Mouse (Mus musculus) forebrain, embryonic 11.5 days (tissue): ENCODE results near the gene Exosc7. TPM values are rescaled to one million over a fixed set of nuclear protein-coding genes. Genes with fewer than 3 reads are reported as not detected.

Experiments
- ATAC-seq: fragments of 200-750 bp; cut with Nextera tagmentation; replicated peaks from 2 replicates; pipeline ENCODE4 v1.8.0; 2017; ENCODE audit warnings: moderate TSS enrichment; ENCODE audit not compliant: low FRiP score
- DNase-seq: peaks from one replicate; pipeline ENCODE4 v3.0.0-alpha.2; 2017; ENCODE audit warnings: low spot score
- H3K27ac ChIP-seq: fragments of 300-500 bp; sonication (generic); 2 replicates; pipeline ENCODE4 v1.5.1; 2014; ENCODE audit warnings: low read depth, low read length
- H3K27me3 ChIP-seq: fragments of 300-500 bp; sonication (generic); 2 replicates; pipeline ENCODE4 v1.6.1; 2014; ENCODE audit warnings: mild to moderate bottlenecking, low read length, mixed read lengths; ENCODE audit not compliant: control insufficient read depth, insufficient read depth
- H3K36me3 ChIP-seq: fragments of 300-500 bp; sonication (generic); 2 replicates; pipeline ENCODE4 v1.6.1; 2014; ENCODE audit warnings: mild to moderate bottlenecking, low read length, moderate library complexity, mixed read lengths; ENCODE audit not compliant: control insufficient read depth, insufficient read depth
- H3K4me1 ChIP-seq: fragments of 300-500 bp; sonication (generic); replicated peaks from 2 replicates; pipeline ENCODE4 v1.6.1; 2014; ENCODE audit warnings: low read length, mixed read lengths; ENCODE audit not compliant: control insufficient read depth, insufficient read depth
- H3K4me2 ChIP-seq: fragments of 300-500 bp; sonication (generic); 2 replicates; pipeline ENCODE4 v1.6.1; 2014; ENCODE audit warnings: low read depth, mild to moderate bottlenecking, low read length, moderate library complexity, mixed read lengths; ENCODE audit not compliant: severe bottlenecking
- H3K4me3 ChIP-seq: fragments of 300-500 bp; sonication (generic); 2 replicates; pipeline ENCODE4 v1.5.1; 2014; ENCODE audit warnings: low read depth, low read length
- H3K9ac ChIP-seq: fragments of 300-500 bp; sonication (generic); 2 replicates; pipeline ENCODE4 v1.6.1; 2014; ENCODE audit warnings: low read length
- H3K9me3 ChIP-seq: fragments of 300-500 bp; sonication (generic); 2 replicates; pipeline ENCODE4 v1.6.1; 2016; ENCODE audit warnings: low read length, mixed read lengths; ENCODE audit not compliant: control insufficient read depth
- WGBS: fragments of 180-500 bp; shearing (Covaris S2); extraction: QIAGEN DNeasy Blood & Tissue Kit; methylation state at CpG from one replicate; pipeline ENCODE4 v1.1.7; 2014; 5-methylcytosine and 5-hydroxymethylcytosine counted together
- polyA plus RNA-seq: library from polyadenylated mRNA; unstranded; fragments of >200 nt; fragmentation: Nextera tagmentation; extraction: Ambion mirVana; gene quantifications from 2 replicates; pipeline ENCODE4 v1.2.1, GENCODE M21; 2014

Exosc7 gene
- polyA plus RNA-seq, 1 experiment from 2014 or later: 133 TPM

- H3K4me1 ChIP-seq: no peaks in the 10 kb centered on the region
- no peaks in the 10 kb centered on the region for H3K36me3 ChIP-seq
- WGBS: 78% methylated on average over 2 of the region's 2 CpGs
- no peak overlapping the region for H3K27ac ChIP-seq
- no peak overlapping the region for H3K9ac ChIP-seq
- no peak overlapping the region for H3K4me2 ChIP-seq
- H3K27me3 ChIP-seq: no peaks in the 10 kb centered on the region
- no peak overlapping the region for H3K4me3 ChIP-seq
- H3K9me3 ChIP-seq: no peaks in the 10 kb centered on the region
- ATAC-seq (no peak), DNase-seq (no peak)
These were observed 48.8 kb downstream of the Exosc7 start for GRCm38 (mm10) chr9:123161792-123162191.

GRCm38 (mm10) chr9:123162985-123163694 is 50.1 kb downstream of the Exosc7 start:
- Histone ChIP-seq H3K9me3 (no peaks in the 10 kb centered on the region), H3K36me3 (no peaks in the 10 kb centered on the region), H3K9ac (no peak overlapping the region), H3K27me3 (no peaks in the 10 kb centered on the region), H3K27ac (no peak overlapping the region), H3K4me2 (no peak overlapping the region), H3K4me1 (no peaks in the 10 kb centered on the region), H3K4me3 (no peak overlapping the region)
- ATAC-seq: no peak
- 88% methylated on average over 4 of the region's 4 CpGs for WGBS
- no peak for DNase-seq

- no peak for ATAC-seq
These were observed 52.9 kb downstream of the Exosc7 start for GRCm38 (mm10) chr9:123165781-123166443.

GRCm38 (mm10) chr9:123173760-123174159 is 60.7 kb downstream of the Exosc7 start:
- H3K9me3 ChIP-seq: no peaks in the 10 kb centered on the region
- WGBS: 92% methylated on average over 6 of the region's 6 CpGs
- DNase-seq: no peak
- H3K36me3 ChIP-seq: no peaks in the 10 kb centered on the region
- H3K27ac ChIP-seq: no peak overlapping the region
- H3K4me3 ChIP-seq: no peak overlapping the region
- H3K4me1 ChIP-seq: peaks cover 5% of the 10 kb centered on the region; the same call in 1 of the 2 replicates
- ATAC-seq: no peak
- H3K9ac ChIP-seq: no peak overlapping the region
- H3K4me2 ChIP-seq: no peak overlapping the region
- H3K27me3 ChIP-seq: no peaks in the 10 kb centered on the region

More at GRCm38 (mm10) chr9:123165781-123166443, 52.9 kb downstream of the Exosc7 start:
- H3K4me3 ChIP-seq: no peak overlapping the region
- no peak overlapping the region for H3K27ac ChIP-seq
- H3K4me2 ChIP-seq: no peak overlapping the region
- H3K27me3 ChIP-seq: no peaks in the 10 kb centered on the region
- 87% methylated on average over 3 of the region's 3 CpGs for WGBS
- H3K4me1 ChIP-seq: no peaks in the 10 kb centered on the region
- DNase-seq: no peak
- H3K9ac ChIP-seq: no peak overlapping the region
- H3K36me3 ChIP-seq: no peaks in the 10 kb centered on the region
- no peaks in the 10 kb centered on the region for H3K9me3 ChIP-seq

GRCm38 (mm10) chr9:123174356-123174755 is 61.3 kb downstream of the Exosc7 start:
- DNase-seq (no peak), ATAC-seq (no peak)
- no peaks in the 10 kb centered on the region for H3K36me3 ChIP-seq
- H3K9ac ChIP-seq: no peak overlapping the region
- H3K27me3 ChIP-seq: no peaks in the 10 kb centered on the region
- no peak overlapping the region for H3K27ac ChIP-seq
- H3K4me2 ChIP-seq: no peak overlapping the region
- H3K9me3 ChIP-seq: no peaks in the 10 kb centered on the region
- H3K4me3 ChIP-seq: no peak overlapping the region
- peaks cover 5% of the 10 kb centered on the region; the same call in 1 of the 2 replicates for H3K4me1 ChIP-seq
- WGBS: 31% methylated on average over 4 of the region's 4 CpGs

- Histone ChIP-seq H3K9me3 (no peaks in the 10 kb centered on the region), H3K4me1 (peaks cover 5% of the 10 kb centered on the region; the same call in 1 of the 2 replicates), H3K27me3 (no peaks in the 10 kb centered on the region), H3K9ac (no peak overlapping the region), H3K4me2 (no peak overlapping the region), H3K27ac (no peak overlapping the region), H3K36me3 (no peaks in the 10 kb centered on the region), H3K4me3 (no peak overlapping the region)
- DNase-seq (no peak), ATAC-seq (no peak)
- 87% methylated on average over 9 of the region's 9 CpGs for WGBS
These were observed 64.5 kb downstream of the Exosc7 start for GRCm38 (mm10) chr9:123177380-123178048.

- H3K36me3 ChIP-seq: no peaks in the 10 kb centered on the region
- WGBS: 91% methylated on average over 6 of the region's 6 CpGs
- DNase-seq: no peak
- H3K4me3 ChIP-seq: no peak overlapping the region
- no peak overlapping the region for H3K9ac ChIP-seq
- no peaks in the 10 kb centered on the region for H3K9me3 ChIP-seq
- no peaks in the 10 kb centered on the region for H3K4me1 ChIP-seq
- ATAC-seq: no peak
- no peaks in the 10 kb centered on the region for H3K27me3 ChIP-seq
- no peak overlapping the region for H3K27ac ChIP-seq
- no peak overlapping the region for H3K4me2 ChIP-seq
These were observed 67.0 kb downstream of the Exosc7 start for GRCm38 (mm10) chr9:123180003-123180402.

- DNase-seq (no peak), ATAC-seq (no peak)
- H3K4me2 ChIP-seq: no peak overlapping the region
- 80% methylated on average over 8 of the region's 8 CpGs for WGBS
- no peaks in the 10 kb centered on the region for H3K9me3 ChIP-seq
- H3K27ac ChIP-seq: no peak overlapping the region
- H3K4me1 ChIP-seq: no peaks in the 10 kb centered on the region
- H3K9ac ChIP-seq: no peak overlapping the region
- H3K4me3 ChIP-seq: no peak overlapping the region
- H3K27me3 ChIP-seq: no peaks in the 10 kb centered on the region
- H3K36me3 ChIP-seq: no peaks in the 10 kb centered on the region
These were observed 70.2 kb downstream of the Exosc7 start for GRCm38 (mm10) chr9:123183226-123183625.
